Mouse (Mus musculus) E14TG2a.4 (cell line): Measurements from ENCODE around the gene Plk3.

Experiments
- H3K27me3 ChIP-seq: 2 replicates; pipeline ENCODE4 v1.6.1; 2014; ENCODE audit warnings: low read length, control low read depth; ENCODE audit not compliant: insufficient read depth
- H3K36me3 ChIP-seq: 2 replicates; pipeline ENCODE4 v1.6.1; 2014; ENCODE audit warnings: low read length, control low read depth; ENCODE audit not compliant: insufficient read depth
- H3K4me1 ChIP-seq: replicated peaks from 2 replicates; pipeline ENCODE4 v1.6.1; 2014; ENCODE audit warnings: low read depth, low read length, control low read depth
- H3K4me3 ChIP-seq: replicated peaks from 2 replicates; pipeline ENCODE4 v1.5.1; 2014; ENCODE audit warnings: mild to moderate bottlenecking, low read length
- H3K9me3 ChIP-seq: 2 replicates; pipeline ENCODE4 v1.6.1; 2014; ENCODE audit warnings: low read length, control low read depth
- CTCF ChIP-seq: conservative IDR thresholded peaks from 2 replicates; pipeline ENCODE4 v1.5.1; 2014; ENCODE audit warnings: low read length
- NANOG ChIP-seq: IDR thresholded peaks from 2 replicates; pipeline ENCODE4 v1.6.1; 2014; ENCODE audit warnings: borderline replicate concordance, low read length, mixed read lengths
- POU5F1 ChIP-seq: IDR thresholded peaks from 2 replicates; pipeline ENCODE4 v1.6.1; 2014; ENCODE audit warnings: low read length, borderline replicate concordance

Gene Plk3

GRCm38 (mm10) chr4:117132794-117133143 is 994 bp downstream of the Plk3 start:
- peaks cover 91% of the 10 kb centered on the region for H3K4me1 ChIP-seq
- H3K36me3 ChIP-seq, result peaks cover 47% of the 10 kb centered on the region

GRCm38 (mm10) chr4:117131890-117132793 is 1.6 kb downstream of the Plk3 start:
- TF ChIP-seq NANOG, result peak; percentile 29; the same call in 1 of the 2 replicates
- no peak for TF ChIP-seq POU5F1
- Histone ChIP-seq H3K27me3 (peaks cover 11% of the 10 kb centered on the region), H3K4me3 (peak overlapping the region; percentile 91), H3K9me3 (no peaks in the 10 kb centered on the region), H3K4me1 (peaks cover 92% of the 10 kb centered on the region), H3K36me3 (peaks cover 53% of the 10 kb centered on the region)

More at GRCm38 (mm10) chr4:117132794-117133143, 994 bp downstream of the Plk3 start:
- Histone ChIP-seq H3K9me3 (no peaks in the 10 kb centered on the region), H3K27me3 (peaks cover 11% of the 10 kb centered on the region), H3K4me3 (peak overlapping the region; percentile 91)
- TF ChIP-seq NANOG (no peak), CTCF (no peak)

GRCm38 (mm10) chr4:117131198-117131597 is 2.6 kb downstream of the Plk3 start:
- peaks cover 11% of the 10 kb centered on the region for H3K27me3 ChIP-seq
- H3K9me3 ChIP-seq, result no peaks in the 10 kb centered on the region
- TF ChIP-seq POU5F1 (no peak), CTCF (no peak), NANOG (no peak)
- peak overlapping the region; percentile 91 for H3K4me3 ChIP-seq
- peaks cover 94% of the 10 kb centered on the region for H3K4me1 ChIP-seq
- H3K36me3 ChIP-seq, result peaks cover 60% of the 10 kb centered on the region

- H3K27me3 ChIP-seq, result peaks cover 11% of the 10 kb centered on the region
- peaks cover 60% of the 10 kb centered on the region for H3K36me3 ChIP-seq
- H3K4me3 ChIP-seq, result peak overlapping the region; percentile 91
- TF ChIP-seq POU5F1, result no peak
- TF ChIP-seq CTCF, result no peak
- no peak for TF ChIP-seq NANOG
- H3K4me1 ChIP-seq, result peaks cover 94% of the 10 kb centered on the region
- H3K9me3 ChIP-seq, result no peaks in the 10 kb centered on the region
Observed at GRCm38 (mm10) chr4:117130790-117131189, 3.0 kb downstream of the Plk3 start.

DNA sequence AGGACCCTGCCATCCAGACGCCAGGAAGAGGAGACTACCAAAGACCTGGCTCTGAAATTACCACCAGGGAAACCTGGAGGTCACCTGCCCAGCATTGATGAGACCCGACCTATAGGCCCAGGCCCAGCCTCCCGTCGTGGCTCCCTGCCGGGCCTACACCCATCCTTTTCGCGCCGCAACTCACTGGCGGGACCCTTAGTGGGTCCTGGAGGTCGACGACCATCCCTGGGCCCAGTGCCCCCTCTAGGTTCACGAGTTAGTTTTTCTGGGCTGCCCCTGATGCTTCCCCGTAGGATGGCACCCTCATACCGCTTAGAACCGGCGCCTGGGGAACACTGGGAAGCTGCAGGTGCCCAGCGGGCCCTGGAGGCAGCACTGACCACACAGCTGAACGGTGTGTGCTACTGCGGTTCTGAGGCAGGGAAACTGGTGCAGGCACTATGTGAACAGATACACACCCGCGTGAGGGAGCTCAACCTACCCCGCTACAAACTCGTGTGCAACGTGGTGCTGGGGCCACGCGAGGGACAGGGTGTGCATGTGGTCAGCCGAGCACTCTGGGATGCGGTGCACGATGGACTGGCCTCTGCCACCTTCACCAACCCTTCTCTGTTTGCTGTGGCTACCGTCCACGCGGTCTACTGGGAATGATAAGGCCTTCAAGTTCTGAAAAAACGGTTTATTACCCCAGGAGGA is 5.6 kb downstream of the Plk3 start:
- TF ChIP-seq NANOG (no peak), CTCF (no peak), POU5F1 (no peak)
- H3K27me3 ChIP-seq, result peaks cover 7% of the 10 kb centered on the region
- H3K4me1 ChIP-seq, result peaks cover 100% of the 10 kb centered on the region
- no peaks in the 10 kb centered on the region for H3K9me3 ChIP-seq
- peak overlapping the region; percentile 58 for H3K4me3 ChIP-seq
- peaks cover 70% of the 10 kb centered on the region for H3K36me3 ChIP-seq

DNA sequence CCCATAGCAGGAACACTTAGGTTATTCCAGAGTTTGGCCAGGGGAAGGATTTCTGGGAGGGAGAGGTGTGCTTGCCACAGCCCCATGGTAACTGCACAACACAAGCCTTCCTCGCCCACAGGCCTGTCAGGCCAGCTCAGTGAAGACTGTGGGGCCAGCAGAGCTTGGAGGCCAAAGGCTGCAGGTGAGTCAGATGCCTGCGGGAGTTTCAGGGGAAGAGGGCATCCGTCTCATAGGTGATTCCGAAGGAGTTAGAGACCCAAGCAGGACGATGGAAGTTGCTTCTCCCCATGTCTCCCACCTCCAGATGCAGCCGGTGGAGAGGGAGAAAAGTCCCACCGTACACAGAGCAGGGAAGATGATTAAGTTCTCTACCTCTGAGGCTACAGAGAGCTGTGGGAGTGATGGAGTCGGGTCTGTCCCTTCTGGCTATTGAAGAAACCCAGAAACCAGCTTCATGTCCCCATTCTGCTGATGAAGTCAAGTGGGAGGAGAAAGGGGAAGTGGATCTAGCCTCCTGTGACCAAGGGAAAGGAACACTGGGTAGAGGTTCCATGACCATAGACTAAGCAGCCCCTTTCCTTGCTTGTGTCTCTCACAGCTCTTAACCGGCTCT is 7.0 kb downstream of the Plk3 start, which contains the start of gene Tctex1d4:
Tctex1d4 (plus strand) TSS at position 120 of the 616 bp plus-strand sequence.
- H3K9me3 ChIP-seq, result no peaks in the 10 kb centered on the region
- TF ChIP-seq CTCF, result no peak
- no peak for TF ChIP-seq NANOG
- no peak for TF ChIP-seq POU5F1
- peaks cover 100% of the 10 kb centered on the region for H3K4me1 ChIP-seq
- peaks cover 76% of the 10 kb centered on the region for H3K36me3 ChIP-seq
- peak within 1 kb of the TSS; percentile 82 for H3K4me3 ChIP-seq
- H3K27me3 ChIP-seq, result no peaks in the 10 kb centered on the region

GRCm38 (mm10) chr4:117125910-117126674 is 7.7 kb downstream of the Plk3 start:
- H3K4me3 ChIP-seq, result peak overlapping the region; percentile 82
- H3K4me1 ChIP-seq, result peaks cover 100% of the 10 kb centered on the region
- H3K36me3 ChIP-seq, result peaks cover 74% of the 10 kb centered on the region
- no peaks in the 10 kb centered on the region for H3K27me3 ChIP-seq
- no peak for TF ChIP-seq NANOG
- no peak for TF ChIP-seq CTCF
- TF ChIP-seq POU5F1, result no peak
- H3K9me3 ChIP-seq, result no peaks in the 10 kb centered on the region
